Mouse (Mus musculus) spleen, adult 2 months (tissue): Measurements from ENCODE around the gene Stub1.

Experiments used
- CTCF ChIP-seq: fragments of 200-500 bp; IDR thresholded peaks from 2 replicates; pipeline ENCODE4 v1.5.1; 2011; ENCODE audit warnings: mild to moderate bottlenecking, inconsistent platforms; ENCODE audit not compliant: insufficient read depth, insufficient read length, insufficient replicate concordance; ENCODE audit errors: extremely low read depth
- POLR2A ChIP-seq: fragments of 200-500 bp; IDR thresholded peaks from 2 replicates; pipeline ENCODE4 v1.6.1; 2011; ENCODE audit warnings: low read depth, low read length, inconsistent platforms

- TF ChIP-seq POLR2A (no peak), CTCF (no peak)
Observed at GRCm38 (mm10) chr17:25786280-25786679, 46.9 kb downstream of the Stub1 start, which contains the start of gene Ccdc78.
